Mouse (Mus musculus) cerebellum, adult (tissue): Measurements from ENCODE around the gene Gipc3.

Experiments
- ATAC-seq: cut with Nextera tagmentation; 2 replicates; pipeline ENCODE4 v1.9.2; 2017; ENCODE audit warnings: mild to moderate bottlenecking, moderate library complexity, mixed read lengths; ENCODE audit not compliant: insufficient number of reproducible peaks, low FRiP score, low TSS enrichment

The Gipc3 gene

GRCm38 (mm10) chr10:81325176-81325575 is 17.9 kb downstream of the Gipc3 start:
- no peak for ATAC-seq

GRCm38 (mm10) chr10:81323791-81324530 is 19.1 kb downstream of the Gipc3 start:
- ATAC-seq, result no peak

DNA sequence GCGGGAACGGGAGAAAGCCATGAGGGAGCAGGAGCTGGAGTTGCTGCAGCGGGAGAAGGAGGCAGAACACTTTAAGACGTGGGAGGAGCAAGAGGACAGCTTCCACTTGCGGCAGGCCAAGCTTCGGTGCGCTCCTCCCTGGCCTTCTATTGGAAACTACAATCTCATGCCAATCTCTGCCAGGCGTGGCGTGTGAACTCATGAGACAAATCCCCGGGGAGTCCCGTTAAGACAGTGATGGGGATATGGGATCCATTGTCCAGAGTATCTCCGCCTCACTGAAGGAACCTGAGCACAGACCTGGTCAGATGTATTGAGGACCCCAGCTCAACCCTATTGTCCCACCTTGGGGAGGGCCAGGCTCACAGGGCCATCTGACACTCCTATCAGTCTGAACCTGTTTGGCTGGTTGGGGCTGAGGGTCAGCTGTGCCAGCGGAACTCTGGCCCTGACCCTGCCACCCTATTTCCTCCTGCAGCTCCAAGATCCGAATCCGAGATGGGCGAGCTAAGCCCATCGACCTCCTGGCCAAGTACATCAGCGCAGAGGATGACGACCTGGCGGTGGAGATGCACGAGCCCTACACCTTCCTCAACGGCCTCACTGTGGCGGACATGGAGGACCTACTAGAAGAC is 19.8 kb downstream of the Gipc3 start:
- no peak for ATAC-seq

DNA sequence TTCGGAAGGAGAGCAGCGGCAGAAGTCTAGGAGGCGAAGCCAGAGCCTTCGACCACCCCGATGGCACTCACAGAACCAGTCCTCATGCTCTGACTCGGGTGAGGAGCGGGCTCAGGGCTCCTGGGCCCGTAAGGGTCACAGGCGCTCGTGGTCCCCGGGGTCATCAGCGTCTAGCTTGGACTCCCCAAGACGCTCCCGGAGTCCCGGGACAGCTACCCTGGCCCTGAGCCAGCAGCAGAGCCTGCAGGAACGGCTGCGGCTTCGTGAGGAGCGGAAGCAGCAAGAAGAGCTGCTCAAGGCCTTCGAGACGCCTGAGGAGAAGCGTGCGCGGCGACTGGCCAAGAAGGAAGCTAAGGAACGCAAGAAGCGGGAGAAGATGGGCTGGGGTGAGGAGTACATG is 20.6 kb downstream of the Gipc3 start:
- ATAC-seq, result no peak

- ATAC-seq, result no peak
Observed at GRCm38 (mm10) chr10:81321436-81321835, 21.6 kb downstream of the Gipc3 start.

DNA sequence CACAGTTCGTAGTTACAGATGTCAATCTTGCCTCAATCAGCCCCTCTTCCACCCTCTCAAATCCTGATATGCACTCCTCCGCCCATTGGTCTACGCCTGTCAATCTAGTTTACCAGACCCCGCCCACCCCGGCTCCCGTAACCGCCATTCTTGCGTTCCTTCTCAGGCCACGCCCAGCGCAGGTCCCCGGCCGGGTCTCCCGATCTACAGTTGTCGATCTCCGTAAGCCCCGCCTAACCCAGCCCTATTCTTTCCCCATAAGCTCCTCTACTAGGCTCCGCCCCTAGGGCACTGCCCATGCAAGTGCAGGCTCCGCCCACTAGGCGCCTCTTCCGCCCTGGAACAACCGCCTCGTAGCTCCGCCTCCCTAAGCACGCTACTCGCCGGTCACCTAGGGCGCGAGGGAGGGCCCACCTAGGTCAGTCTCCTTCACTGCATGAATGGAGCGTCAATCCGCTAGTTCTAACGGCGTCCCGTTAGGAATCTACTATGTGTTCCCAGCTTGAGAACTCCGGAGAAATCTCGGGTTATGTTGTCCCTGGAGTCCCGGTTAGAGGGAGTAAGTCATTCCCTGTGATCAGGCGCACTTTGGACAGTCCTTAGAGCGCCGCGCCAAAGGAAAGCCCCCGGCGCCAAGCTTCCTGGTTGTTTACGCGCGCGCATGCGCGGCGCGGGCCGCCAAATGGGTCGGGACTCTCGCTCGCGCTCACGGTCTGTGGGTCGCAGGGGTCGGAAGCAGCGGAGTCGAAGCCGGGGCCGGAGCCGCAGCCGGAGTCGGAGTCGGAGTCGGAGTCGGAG is 22.3 kb downstream of the Gipc3 start, which contains the start of gene Cactin:
Gene Cactin, plus strand, starts transcription at position 554 of the 798 bp plus-strand sequence.
- ATAC-seq, result peak; percentile 78

DNA sequence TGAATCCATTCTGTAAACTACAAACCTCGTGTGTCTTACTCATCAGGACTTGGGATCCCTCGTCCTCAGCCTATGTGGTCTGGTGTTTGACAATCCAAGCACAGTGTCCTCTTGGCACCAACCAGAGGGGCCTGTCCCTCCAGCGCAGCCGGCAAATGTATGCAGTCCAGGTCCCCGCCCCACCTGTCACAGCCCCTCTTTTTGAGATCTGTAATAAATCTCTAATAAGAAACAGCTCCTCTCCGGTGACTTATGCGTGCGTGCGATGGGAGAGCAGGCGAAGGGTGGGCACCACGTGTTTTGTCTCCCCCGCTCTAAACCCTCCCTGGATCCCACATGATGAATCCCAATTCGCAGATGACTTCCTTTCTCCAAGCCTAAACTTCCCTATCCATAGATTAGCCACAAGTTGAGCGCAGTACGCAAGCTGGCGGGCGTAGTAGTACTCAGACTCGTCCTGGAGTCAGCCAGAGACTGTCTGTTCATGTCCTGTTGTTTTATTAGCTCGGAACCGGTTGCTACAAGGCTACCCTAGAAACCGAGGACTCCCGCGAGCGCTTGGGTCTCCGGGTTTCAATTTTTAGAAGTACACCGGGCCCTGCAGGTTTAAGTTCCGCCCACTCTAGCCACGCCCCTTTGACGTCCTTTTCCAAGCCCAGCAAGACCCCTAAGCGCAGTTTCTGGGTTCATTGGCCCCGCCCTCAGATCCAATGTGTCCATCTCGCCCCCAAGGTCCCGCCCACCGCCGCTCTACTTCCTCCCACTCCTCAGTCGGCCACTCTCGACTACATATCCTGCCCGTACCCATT is 23.1 kb downstream of the Gipc3 start:
- ATAC-seq, result peak; percentile 58; the same call in 1 of the 2 replicates

DNA sequence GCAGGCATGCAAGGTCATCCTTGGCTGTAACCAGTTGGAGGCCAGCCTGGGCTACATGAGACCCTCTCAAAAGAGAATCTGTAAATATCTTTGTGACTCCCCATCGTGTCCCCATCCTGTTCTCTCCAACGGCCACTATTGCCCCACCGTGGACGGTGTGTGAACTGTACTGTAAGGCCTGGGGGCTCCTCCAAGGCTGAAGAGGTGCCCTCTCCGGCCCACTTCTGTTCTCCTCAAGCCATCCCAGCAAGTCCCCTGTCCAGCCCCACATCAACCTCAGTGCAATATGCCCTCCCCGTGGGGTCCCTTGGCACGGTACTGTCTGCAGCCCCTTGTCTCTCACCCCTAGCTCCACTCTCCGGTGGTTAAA is 23.8 kb downstream of the Gipc3 start:
- 0 out of 2 replicates have a peak, but pooled peaks have one; percentile 4 for ATAC-seq

DNA sequence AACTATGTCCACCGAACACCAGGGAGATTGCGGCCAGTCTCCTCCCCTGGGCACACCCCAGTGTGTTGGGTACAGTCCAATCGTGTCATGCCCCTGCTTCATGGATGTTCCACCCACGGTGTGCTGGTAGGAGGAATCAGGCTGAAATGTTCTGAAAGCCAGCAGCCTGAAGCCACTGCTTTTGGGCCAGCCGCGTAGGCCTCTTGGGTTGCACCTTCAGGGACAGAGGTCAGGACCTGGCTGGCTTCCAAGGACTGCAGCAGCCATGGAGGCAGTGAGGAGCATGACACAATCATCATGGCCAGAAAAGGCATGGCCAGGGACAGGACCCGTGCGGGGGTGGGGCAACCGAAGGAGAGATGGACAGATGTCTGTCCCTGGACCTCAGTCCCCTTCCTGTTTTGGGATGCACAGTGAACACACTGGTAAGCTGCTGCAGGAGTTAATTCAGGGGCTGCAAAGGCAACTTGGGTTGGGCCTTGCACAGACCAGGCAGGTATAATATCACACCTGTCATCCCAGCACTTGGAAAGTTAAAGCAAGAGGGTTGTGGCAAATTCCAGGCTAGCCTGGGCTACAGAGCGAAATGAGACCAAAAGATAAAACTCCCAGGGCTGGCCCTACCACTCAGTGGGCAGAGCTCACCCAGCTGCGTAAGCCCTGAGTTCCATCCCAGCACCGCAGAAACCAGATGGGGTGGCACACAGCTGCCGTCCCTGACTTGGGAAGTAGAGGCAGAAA is 24.3 kb downstream of the Gipc3 start:
- ATAC-seq, result no peak

DNA sequence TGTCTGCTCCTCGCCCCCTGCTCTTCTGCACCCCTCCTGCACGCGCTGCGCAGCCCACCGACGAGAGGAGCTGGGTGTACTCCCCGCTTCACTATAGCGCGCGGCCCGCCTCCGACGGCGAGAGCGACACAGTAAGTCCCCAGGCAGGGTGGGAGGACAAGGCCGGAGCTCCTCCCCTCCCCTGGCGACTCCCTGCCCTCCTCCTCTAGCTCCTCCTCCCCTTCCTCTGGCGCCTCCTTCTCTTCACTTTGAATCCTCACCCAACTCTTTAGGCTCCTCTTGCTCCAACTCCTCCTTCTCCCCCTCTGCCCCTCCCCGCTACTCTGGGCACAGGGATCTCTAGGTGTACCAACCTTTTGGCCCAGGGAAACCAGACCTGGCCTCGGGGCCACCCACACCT is 25.8 kb downstream of the Gipc3 start:
- ATAC-seq, result no peak

GRCm38 (mm10) chr10:81316338-81317060 is 26.6 kb downstream of the Gipc3 start:
- no peak for ATAC-seq

DNA sequence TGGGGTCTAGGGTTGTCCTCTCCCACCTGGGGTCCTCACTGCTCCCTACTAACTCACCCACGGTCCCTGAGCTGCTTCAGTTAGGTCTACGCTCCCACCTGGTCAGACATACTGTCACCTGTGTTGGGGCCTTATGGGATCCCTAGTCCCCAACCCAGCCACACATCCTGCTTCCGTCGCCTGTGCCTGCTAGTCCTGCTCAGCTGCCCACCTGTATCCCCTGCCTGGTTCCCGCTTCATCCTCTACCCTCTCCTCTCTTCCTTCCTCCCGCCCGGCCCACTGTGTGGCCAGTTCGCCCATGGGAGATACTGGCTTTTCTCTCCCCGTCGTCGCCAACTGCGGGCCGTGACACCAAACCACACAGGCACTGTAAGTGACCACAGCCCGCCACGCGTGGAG is 27.5 kb downstream of the Gipc3 start:
- ATAC-seq, result no peak

- no peak for ATAC-seq
Observed at GRCm38 (mm10) chr10:81314201-81314600, 28.9 kb downstream of the Gipc3 start.

DNA sequence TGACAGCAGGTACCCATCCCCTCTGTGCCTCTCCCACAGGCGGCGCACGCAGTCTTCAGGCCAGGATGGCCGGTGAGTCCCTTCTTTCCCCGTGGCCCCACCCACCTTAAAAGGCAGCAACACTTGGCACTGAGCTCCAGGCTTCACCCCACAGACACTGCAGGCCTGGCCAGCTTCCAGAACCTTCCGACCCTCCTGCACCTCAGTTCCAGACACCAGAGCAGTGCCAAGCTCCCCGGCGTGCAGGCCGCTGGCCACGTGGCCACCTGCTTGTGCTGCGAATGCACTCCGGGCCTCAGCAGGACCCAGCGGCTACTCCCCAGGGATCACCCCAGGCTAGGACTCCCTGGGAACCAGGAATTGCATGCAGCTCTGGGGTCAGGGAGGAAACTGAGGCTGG is 29.5 kb downstream of the Gipc3 start:
- ATAC-seq, result no peak

DNA sequence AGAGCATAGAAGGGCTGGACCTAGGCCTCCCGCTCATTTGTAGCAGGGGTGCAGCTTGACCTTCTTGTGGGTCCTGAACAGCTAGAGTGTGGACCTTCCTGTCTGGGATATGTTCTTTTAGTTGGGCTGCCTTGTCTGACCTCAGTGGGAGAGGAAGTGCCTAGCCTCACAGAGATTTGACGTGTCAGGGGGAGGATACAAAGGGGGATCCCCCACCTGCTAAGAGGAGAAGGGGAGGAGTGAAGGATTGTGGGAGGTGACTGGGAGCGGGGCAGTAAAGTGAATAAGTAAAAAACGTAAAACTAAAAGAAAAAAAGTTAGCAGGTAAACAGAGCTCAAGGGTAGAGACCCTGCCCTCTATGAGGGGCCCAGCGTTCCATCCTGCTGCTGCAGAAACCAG is 33.5 kb downstream of the Gipc3 start:
- no peak for ATAC-seq

- no peak for ATAC-seq
Observed at GRCm38 (mm10) chr10:81306837-81307682, 36.0 kb downstream of the Gipc3 start.

- ATAC-seq, result no peak
Observed at GRCm38 (mm10) chr10:81306173-81306668, 36.8 kb downstream of the Gipc3 start.

- ATAC-seq, result no peak
Observed at GRCm38 (mm10) chr10:81305663-81306062, 37.4 kb downstream of the Gipc3 start.
